Mouse (Mus musculus): ENCODE results near the gene BC055324.

GRCm38 (mm10) chr1:163910785-163911184, 83.8 kb downstream of the BC055324 start:
- TF ChIP-seq POLR2A (IDR thresholded peaks at IDR 0.05; ENCODE audit: insufficient read length, low read depth) (no peak), MAX (IDR thresholded peaks at IDR 0.05; ENCODE audit: low read depth) (no peak), TCF12 (IDR thresholded peaks at IDR 0.05; ENCODE audit: insufficient read depth, poor library complexity, severe bottlenecking) (no peak), USF1 (IDR thresholded peaks at IDR 0.05; ENCODE audit: low read depth) (no peak), CEBPB (IDR thresholded peaks at IDR 0.05; ENCODE audit: insufficient read depth, poor library complexity, severe bottlenecking) (no peak), REST (IDR thresholded peaks at IDR 0.05; ENCODE audit: insufficient read depth, insufficient read length) (no peak)

Data from myocyte (in vitro differentiated cells).